Mouse (Mus musculus): ENCODE results near the gene 1700029F12Rik. TPM values are rescaled to one million over a fixed set of nuclear protein-coding genes. Genes with fewer than 3 reads are reported as not detected.

Gene 1700029F12Rik
- polyA plus RNA-seq, 1 experiment = 7.4 TPM

Other genes starting within 250 kb of the 1700029F12Rik start
- 25.9 and 34.6 TPM in 2 replicates for gene Gcnt4, start 109.7 kb downstream of the 1700029F12Rik start, polyA plus RNA-seq (2012; rRNA removed)
- gene Fam169a, start 32.9 kb upstream of the 1700029F12Rik start, polyA plus RNA-seq (2012; rRNA removed) = 3.2 and 3.3 TPM in 2 replicates
- 7.6 and 7.7 TPM in 2 replicates for gene Gm6169, start 64.9 kb upstream of the 1700029F12Rik start, polyA plus RNA-seq (2012; rRNA removed)
- gene Gfm2, start 103.6 kb upstream of the 1700029F12Rik start, polyA plus RNA-seq (2012; rRNA removed) = 20.7 and 23.6 TPM in 2 replicates
- 28.6 and 35.6 TPM in 2 replicates for gene Nsa2, start 103.6 kb upstream of the 1700029F12Rik start, polyA plus RNA-seq (2012; rRNA removed)
- 200 and 256 TPM in 2 replicates for gene Hexb, start 164.0 kb upstream of the 1700029F12Rik start, polyA plus RNA-seq (2012; rRNA removed)
- 12.9 and 13.8 TPM in 2 replicates for gene Enc1, start 206.7 kb upstream of the 1700029F12Rik start, polyA plus RNA-seq (2012; rRNA removed)

Measured in gonadal fat pad, adult 2 months (tissue).